Mouse (Mus musculus) CH12.LX (cell line): ENCODE results near the gene Ccm2l. TPM values are rescaled to one million over a fixed set of nuclear protein-coding genes. Genes with fewer than 3 reads are reported as not detected.

ENCODE experiments used
- DNase-seq: peaks from one replicate; pipeline ENCODE4 v3.0.0-alpha.2; 2013; ENCODE audit errors: extremely low read depth
- H3K27ac ChIP-seq: 2 replicates; pipeline ENCODE4 v1.5.1; 2012; ENCODE audit warnings: low read depth, mild to moderate bottlenecking, control low read depth, moderate library complexity; ENCODE audit not compliant: insufficient read depth
- H3K27me3 ChIP-seq: replicated peaks from 2 replicates; pipeline ENCODE3; 2012; ENCODE audit warnings: inconsistent platforms
- H3K36me3 ChIP-seq, 2 experiments: replicated peaks in 1 of 2; 2 replicates each; pipeline versions ENCODE3 to v1.6.1; 2012; ENCODE audit warnings: inconsistent platforms in 1 of 2, low read length in 1 of 2, mild to moderate bottlenecking in 1 of 2, mixed read lengths in 1 of 2, moderate library complexity in 1 of 2; ENCODE audit not compliant: control insufficient read depth in 1 of 2, insufficient read depth in 1 of 2
- H3K4me1 ChIP-seq, 2 experiments: 2 replicates each; pipeline ENCODE4 v1.6.1; 2012; ENCODE audit warnings: inconsistent platforms in 1 of 2, moderate library complexity in 1 of 2; ENCODE audit not compliant: insufficient read depth in 2 of 2, control insufficient read depth in 1 of 2
- H3K4me2 ChIP-seq: 2 replicates; pipeline ENCODE4 v1.6.1; 2012; ENCODE audit warnings: low read depth, mild to moderate bottlenecking, control low read depth; ENCODE audit not compliant: poor library complexity, insufficient read depth, severe bottlenecking
- H3K4me3 ChIP-seq, 3 experiments: fragments of 150-350 bp in 1 of 3; sonication (generic) in 1 of 3; replicated peaks in 1 of 3; 2 replicates each; pipeline versions ENCODE3 to v1.5.1; 2011 to 2012; ENCODE audit warnings: low read depth in 2 of 3, low read length in 2 of 3, mild to moderate bottlenecking in 2 of 3, moderate library complexity in 2 of 3, control low read depth in 1 of 3, improper control_type of control experiment in 1 of 3, inconsistent platforms in 1 of 3, mixed read lengths in 1 of 3; ENCODE audit not compliant: poor library complexity in 1 of 3
- H3K79me2 ChIP-seq: replicated peaks from 2 replicates; pipeline ENCODE4 v1.6.1; 2012; ENCODE audit warnings: mild to moderate bottlenecking, moderate library complexity; ENCODE audit not compliant: control insufficient read depth, poor library complexity, insufficient read depth, severe bottlenecking; ENCODE audit errors: extremely low read depth
- H3K9ac ChIP-seq: 2 replicates; pipeline ENCODE4 v1.6.1; 2012; ENCODE audit warnings: low read depth, mild to moderate bottlenecking, control low read depth, moderate library complexity; ENCODE audit not compliant: insufficient read depth
- H3K9me3 ChIP-seq: replicated peaks from 2 replicates; pipeline ENCODE3; 2012; ENCODE audit warnings: low read length, inconsistent platforms, mixed read lengths
- CHD1 ChIP-seq: IDR thresholded peaks from 2 replicates; pipeline ENCODE4 v1.6.1; 2012; ENCODE audit warnings: low read depth, low read length, improper control_type of control experiment, inconsistent platforms
- CHD2 ChIP-seq: IDR thresholded peaks from 2 replicates; pipeline ENCODE4 v1.6.1; 2011; ENCODE audit warnings: low read length, improper control_type of control experiment
- E2F4 ChIP-seq: IDR thresholded peaks from 2 replicates; pipeline ENCODE4 v1.6.1; 2011; ENCODE audit warnings: low read depth, low read length, improper control_type of control experiment; ENCODE audit not compliant: insufficient replicate concordance
- ELF1 ChIP-seq: IDR thresholded peaks from 2 replicates; pipeline ENCODE4 v1.6.1; 2014; ENCODE audit warnings: low read depth, mild to moderate bottlenecking, inconsistent platforms, low read length, improper control_type of control experiment
- EP300 ChIP-seq: IDR thresholded peaks from 2 replicates; pipeline ENCODE4 v1.6.1; 2011; ENCODE audit warnings: low read length, improper control_type of control experiment
- HCFC1 ChIP-seq: IDR thresholded peaks from 2 replicates; pipeline ENCODE4 v1.6.1; 2012; ENCODE audit warnings: low read depth, mild to moderate bottlenecking, inconsistent platforms, low read length, improper control_type of control experiment
- IRF4 ChIP-seq: IDR thresholded peaks from 2 replicates; pipeline ENCODE4 v1.6.1; 2014; ENCODE audit warnings: low read depth, mild to moderate bottlenecking, inconsistent platforms, low read length, improper control_type of control experiment
- MAFK ChIP-seq: IDR thresholded peaks from 2 replicates; pipeline ENCODE4 v1.6.1; 2011; ENCODE audit warnings: low read length, improper control_type of control experiment; ENCODE audit not compliant: insufficient replicate concordance
- MAX ChIP-seq: IDR thresholded peaks from 2 replicates; pipeline ENCODE4 v1.6.1; 2011; ENCODE audit warnings: low read length, improper control_type of control experiment
- MEF2A ChIP-seq: IDR thresholded peaks from 2 replicates; pipeline ENCODE4 v1.6.1; 2014; ENCODE audit warnings: low read depth, mild to moderate bottlenecking, inconsistent platforms, low read length, improper control_type of control experiment, borderline replicate concordance
- NRF1 ChIP-seq: IDR thresholded peaks from 2 replicates; pipeline ENCODE4 v1.6.1; 2014; ENCODE audit warnings: low read depth, mild to moderate bottlenecking, inconsistent platforms, low read length, improper control_type of control experiment, moderate library complexity
- PAX5 ChIP-seq: IDR thresholded peaks from 2 replicates; pipeline ENCODE4 v1.6.1; 2012; ENCODE audit warnings: low read length, inconsistent platforms, mixed read lengths
- POLR2AphosphoS2 ChIP-seq: IDR thresholded peaks from 2 replicates; pipeline ENCODE4 v1.6.1; 2011; ENCODE audit warnings: low read depth, low read length, improper control_type of control experiment
- RCOR1 ChIP-seq: conservative IDR thresholded peaks from 2 replicates; pipeline ENCODE4 v1.6.1; 2012; ENCODE audit warnings: low read depth, mild to moderate bottlenecking, inconsistent platforms, low read length, improper control_type of control experiment
- SMC3 ChIP-seq: IDR thresholded peaks from 2 replicates; pipeline ENCODE4 v1.6.1; 2011; ENCODE audit warnings: low read depth, low read length, improper control_type of control experiment
- TBP ChIP-seq: conservative IDR thresholded peaks from 2 replicates; pipeline ENCODE4 v1.6.1; 2011; ENCODE audit warnings: low read depth, low read length, improper control_type of control experiment
- UBTF ChIP-seq: IDR thresholded peaks from 2 replicates; pipeline ENCODE4 v1.6.1; 2012; ENCODE audit warnings: low read depth, mild to moderate bottlenecking, inconsistent platforms, low read length, improper control_type of control experiment, moderate library complexity
- USF2 ChIP-seq: conservative IDR thresholded peaks from 2 replicates; pipeline ENCODE4 v1.6.1; 2011; ENCODE audit warnings: low read depth, low read length, improper control_type of control experiment
- ZKSCAN1 ChIP-seq: IDR thresholded peaks from 2 replicates; pipeline ENCODE4 v1.6.1; 2012; ENCODE audit warnings: low read depth, inconsistent platforms, low read length, improper control_type of control experiment, borderline replicate concordance
- ZMIZ1 ChIP-seq: IDR thresholded peaks from 2 replicates; pipeline ENCODE4 v1.6.1; 2012; ENCODE audit warnings: low read depth, mild to moderate bottlenecking, inconsistent platforms, low read length, improper control_type of control experiment
- ZNF384 ChIP-seq: IDR thresholded peaks from 2 replicates; pipeline ENCODE4 v1.6.1; 2012; ENCODE audit warnings: low read depth, low read length, improper control_type of control experiment, inconsistent platforms
- dilution Hi-C: fragments of 300-500 bp; cut with MboI; formaldehyde crosslinking; loops from 2 replicates; pipeline ENCODE4 v1.14.3; 2020; ENCODE audit warnings: low sequenced_read_pairs; ENCODE audit not compliant: extremely low pct_unique_long_range_greater_than_20kb, extremely low pct_ligation_motif_present
- in situ Hi-C: fragments of 300-500 bp; cut with MboI; formaldehyde crosslinking; loops from 3 replicates; pipeline ENCODE4 v1.14.3; 2019; ENCODE audit warnings: low sequenced_read_pairs, low pct_ligation_motif_present, low pct_unique_long_range_greater_than_20kb, mixed read lengths
- polyA plus RNA-seq: library from polyadenylated mRNA; unstranded; fragments of >175 nt; gene quantifications from 2 replicates; pipeline ENCODE4 v1.2.1, GENCODE M21; 2012; ENCODE audit warnings: low read depth; ENCODE audit not compliant: insufficient read length
- total RNA-seq, 2 experiments: library from RNA; depleted of rRNA; stranded (reverse); fragments of 300-350 nt in 1 of 2; fragments of >200 nt in 1 of 2; gene quantifications; 2 replicates each; pipeline ENCODE4 v1.2.3; 2012 to 2014

The Ccm2l gene
- total and polyA plus RNA-seq, 3 experiments, result not detected

GRCm38 (mm10) chr2:153033545-153034230 is 32.1 kb upstream of the Ccm2l start:
- dilution Hi-C loops, result no loop called here
- H3K79me2 ChIP-seq, result no peaks in the 10 kb centered on the region

GRCm38 (mm10) chr2:153036690-153037089 is 29.1 kb upstream of the Ccm2l start:
- Histone ChIP-seq H3K4me2 (no peak overlapping the region), H3K4me1 (peaks cover 3% of the 10 kb centered on the region in 2 experiments; a peak in 2 of 4 replicates), H3K9ac (no peak overlapping the region), H3K9me3 (peaks cover 6% of the 10 kb centered on the region), H3K27ac (no peak overlapping the region), H3K79me2 (no peaks in the 10 kb centered on the region), H3K27me3 (peaks cover 90% of the 10 kb centered on the region), H3K4me3 (no peak overlapping the region), H3K36me3 (no peaks in the 10 kb centered on the region)
- no peak for TF ChIP-seq CHD1
- TF ChIP-seq SMC3, result no peak
- no peak for TF ChIP-seq MAX
- no peak for TF ChIP-seq RCOR1
- TF ChIP-seq CHD2, result no peak
- no peak for TF ChIP-seq TBP
- no peak for TF ChIP-seq HCFC1
- TF ChIP-seq ZNF384, result no peak
- no peak for TF ChIP-seq MEF2A
- TF ChIP-seq UBTF, result no peak
- TF ChIP-seq ELF1, result no peak
- no peak for TF ChIP-seq EP300
- TF ChIP-seq POLR2AphosphoS2, result no peak
- TF ChIP-seq ZKSCAN1, result no peak
- no peak for TF ChIP-seq IRF4
- TF ChIP-seq PAX5, result no peak
- TF ChIP-seq NRF1, result no peak
- TF ChIP-seq E2F4, result no peak
- TF ChIP-seq MAFK, result no peak
- TF ChIP-seq USF2, result no peak
- dilution Hi-C loops (no loop called here), in situ Hi-C loops (no loop called here)
- no peak for DNase-seq

More at GRCm38 (mm10) chr2:153033545-153034230, 32.1 kb upstream of the Ccm2l start:
- no peak for TF ChIP-seq ZMIZ1
- Histone ChIP-seq H3K4me3 (no peak overlapping the region), H3K9ac (no peak overlapping the region), H3K27ac (no peak overlapping the region), H3K27me3 (peaks cover 88% of the 10 kb centered on the region), H3K36me3 (no peaks in the 10 kb centered on the region), H3K4me2 (no peak overlapping the region), H3K9me3 (peaks cover 10% of the 10 kb centered on the region), H3K4me1 (peaks cover 3% of the 10 kb centered on the region in 2 experiments; a peak in 2 of 4 replicates)
- in situ Hi-C loops, result no loop called here
- no peak for DNase-seq
